Mouse (Mus musculus) MEL (cell line): ENCODE data around the gene Sptbn4.

ENCODE experiments used
- BHLHE40 ChIP-seq: IDR thresholded peaks from 2 replicates; pipeline ENCODE4 v1.6.1; 2012; ENCODE audit warnings: low read depth, mild to moderate bottlenecking, inconsistent platforms, low read length, improper control_type of control experiment, borderline replicate concordance
- CTCF ChIP-seq, 3 experiments: IDR thresholded peaks in 2 of 3; conservative IDR thresholded peaks in 1 of 3; 2 replicates each; pipeline ENCODE4 v1.5.1; 2011 to 2012; ENCODE audit warnings: low read length in 3 of 3, low read depth in 2 of 3, mild to moderate bottlenecking in 2 of 3, improper control_type of control experiment in 1 of 3, inconsistent platforms in 1 of 3, mixed read lengths in 1 of 3, moderate library complexity in 1 of 3; ENCODE audit not compliant: control insufficient read depth in 1 of 3, insufficient read depth in 1 of 3, poor library complexity in 1 of 3, severe bottlenecking in 1 of 3
- EP300 ChIP-seq, 2 experiments: IDR thresholded peaks; 2 replicates each; pipeline ENCODE4 v1.6.1; 2011; ENCODE audit warnings: improper control_type of control experiment in 2 of 2, low read length in 2 of 2, low read depth in 1 of 2, mild to moderate bottlenecking in 1 of 2
- ETS1 ChIP-seq: IDR thresholded peaks from 2 replicates; pipeline ENCODE4 v1.6.1; 2012; ENCODE audit warnings: low read depth, mild to moderate bottlenecking, inconsistent platforms, low read length, improper control_type of control experiment, moderate library complexity
- GATA1 ChIP-seq: IDR thresholded peaks from 2 replicates; pipeline ENCODE4 v1.6.1; 2011; ENCODE audit warnings: low read depth, low read length, improper control_type of control experiment
- NELFE ChIP-seq: IDR thresholded peaks from 2 replicates; pipeline ENCODE4 v1.6.1; 2011; ENCODE audit warnings: low read depth, low read length, improper control_type of control experiment
- POLR2A ChIP-seq, 2 experiments: IDR thresholded peaks; 2 replicates each; pipeline ENCODE4 v1.6.1; 2011 to 2012; ENCODE audit warnings: low read length in 2 of 2, mild to moderate bottlenecking in 2 of 2, control low read depth in 1 of 2, improper control_type of control experiment in 1 of 2, low read depth in 1 of 2, moderate library complexity in 1 of 2; ENCODE audit not compliant: control insufficient read depth in 1 of 2, insufficient read depth in 1 of 2, poor library complexity in 1 of 2
- USF1 ChIP-seq: IDR thresholded peaks from 2 replicates; pipeline ENCODE4 v1.6.1; 2014; ENCODE audit warnings: low read depth, mild to moderate bottlenecking, inconsistent platforms, low read length, improper control_type of control experiment, moderate library complexity
- USF2 ChIP-seq, 2 experiments: IDR thresholded peaks; 2 replicates each; pipeline ENCODE4 v1.6.1; 2011 to 2012; ENCODE audit warnings: improper control_type of control experiment in 2 of 2, low read length in 2 of 2, borderline replicate concordance in 1 of 2, inconsistent platforms in 1 of 2, low read depth in 1 of 2, mild to moderate bottlenecking in 1 of 2; ENCODE audit not compliant: insufficient read depth in 1 of 2

- TF ChIP-seq ETS1 (peak; percentile 24; the same call in 1 of the 2 replicates), GATA1 (no peak), USF2 (IDR thresholded peaks at IDR 0.05; ENCODE audit: borderline replicate concordance in 1 of 2, insufficient read depth in 1 of 2, low read depth in 1 of 2, low read length in 2 of 2) (no peak), BHLHE40 (no peak), EP300 (IDR thresholded peaks at IDR 0.05; ENCODE audit: low read depth in 1 of 2, low read length in 2 of 2) (no peak; a peak in 1 of 4 replicates), CTCF (IDR thresholded peaks at IDR 0.05 in 2 of 3, conservative IDR thresholded peaks at IDR 0.05 in 1 of 3; ENCODE audit: control insufficient read depth in 1 of 3, insufficient read depth in 1 of 3, low read depth in 2 of 3, low read length in 3 of 3, poor library complexity in 1 of 3, severe bottlenecking in 1 of 3) (no peak), NELFE (no peak), USF1 (no peak), POLR2A (IDR thresholded peaks at IDR 0.05; ENCODE audit: control insufficient read depth in 1 of 2, insufficient read depth in 1 of 2, low read depth in 1 of 2, low read length in 2 of 2, poor library complexity in 1 of 2) (no peak)
Measured at GRCm38 (mm10) chr7:27486102-27486769, 38.8 kb upstream of the Sptbn4 start.
